Mouse (Mus musculus): ENCODE data around the gene Efl1.

DNA sequence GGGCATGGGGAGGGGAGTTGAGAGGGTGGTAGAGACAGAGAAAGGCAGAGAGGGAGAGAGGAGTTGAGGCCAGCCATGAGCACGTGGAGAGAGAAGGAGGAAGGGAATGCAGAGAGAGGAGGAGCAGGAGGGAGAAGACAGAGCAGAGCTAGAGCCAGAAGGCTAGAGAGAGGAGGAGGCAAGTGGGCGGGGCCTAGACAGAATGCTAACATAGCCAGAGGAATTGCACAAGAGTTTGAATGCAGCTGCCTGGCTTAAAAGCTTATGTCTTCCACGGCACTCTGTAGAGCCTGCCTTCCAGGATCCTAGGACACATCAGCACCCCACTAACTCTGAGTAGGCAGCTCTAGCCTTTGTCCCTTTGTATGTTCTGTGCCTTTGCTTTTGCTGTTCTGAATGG lies 40.3 kb downstream of the Efl1 start:
- TF ChIP-seq CTCF (IDR thresholded peaks at IDR 0.05; ENCODE audit: low read depth, low read length) (no peak), POLR2A (IDR thresholded peaks at IDR 0.05; ENCODE audit: extremely low read depth, insufficient read depth, low read length) (no peak)
